Mouse (Mus musculus) liver, postnatal 0 days (tissue): Measurements from ENCODE around the gene Asb2. TPM values are rescaled to one million over a fixed set of nuclear protein-coding genes. Genes with fewer than 3 reads are reported as not detected.

Experiments
- ATAC-seq: fragments of 200-750 bp; cut with Nextera tagmentation; 2 replicates; pipeline ENCODE4 v1.8.0; 2017; ENCODE audit warnings: mild to moderate bottlenecking, moderate library complexity
- DNase-seq: peaks from one replicate; pipeline ENCODE4 v3.0.0-alpha.2; 2016
- H3K27ac ChIP-seq: fragments of 300-500 bp; sonication (generic); 2 replicates; pipeline ENCODE4 v1.5.1; 2014; ENCODE audit warnings: antibody characterized with exemption, moderate library complexity, mild to moderate bottlenecking, low read depth
- H3K27me3 ChIP-seq: fragments of 300-500 bp; sonication (generic); 2 replicates; pipeline ENCODE4 v1.6.1; 2014; ENCODE audit warnings: low read length, control low read depth, mixed read lengths; ENCODE audit not compliant: insufficient read depth
- H3K36me3 ChIP-seq: fragments of 300-500 bp; sonication (generic); replicated peaks from 2 replicates; pipeline ENCODE4 v1.6.1; 2014; ENCODE audit warnings: mild to moderate bottlenecking, control low read depth, low read length, moderate library complexity, mixed read lengths; ENCODE audit not compliant: insufficient read depth
- H3K4me1 ChIP-seq: fragments of 300-500 bp; sonication (generic); 2 replicates; pipeline ENCODE4 v1.6.1; 2014; ENCODE audit warnings: antibody characterized with exemption, mild to moderate bottlenecking, control low read depth; ENCODE audit not compliant: insufficient read depth
- H3K4me2 ChIP-seq: fragments of 300-500 bp; sonication (generic); 2 replicates; pipeline ENCODE4 v1.6.1; 2014; ENCODE audit warnings: low read depth, mild to moderate bottlenecking, low read length, moderate library complexity, mixed read lengths
- H3K4me3 ChIP-seq: fragments of 300-500 bp; sonication (generic); 2 replicates; pipeline ENCODE4 v1.5.1; 2014; ENCODE audit warnings: low read depth, low read length
- H3K9ac ChIP-seq: fragments of 300-500 bp; sonication (generic); replicated peaks from 2 replicates; pipeline ENCODE4 v1.6.1; 2014; ENCODE audit warnings: mild to moderate bottlenecking, moderate library complexity
- H3K9me3 ChIP-seq: fragments of 300-500 bp; sonication (generic); 2 replicates; pipeline ENCODE4 v1.6.1; 2016; ENCODE audit warnings: mild to moderate bottlenecking, control low read depth, low read length, mixed read lengths
- CTCF ChIP-seq: sonication (generic); IDR thresholded peaks from 2 replicates; pipeline ENCODE4 v1.5.1; 2016; ENCODE audit warnings: antibody characterized with exemption, low read depth
- EP300 ChIP-seq: IDR thresholded peaks from 2 replicates; pipeline ENCODE4 v1.6.1; 2016; ENCODE audit warnings: antibody characterized with exemption, low read depth, mild to moderate bottlenecking
- WGBS: fragments of 180-500 bp; shearing (Covaris S2); extraction: QIAGEN DNeasy Blood & Tissue Kit; methylation state at CpG from one replicate; pipeline ENCODE4 v1.1.7; 2014; ENCODE audit not compliant: insufficient replicate concordance; 5-methylcytosine and 5-hydroxymethylcytosine counted together
- polyA plus RNA-seq: library from polyadenylated mRNA; unstranded; fragments of >200 nt; fragmentation: Nextera tagmentation; extraction: Ambion mirVana; gene quantifications from 2 replicates; pipeline ENCODE4 v1.2.1, GENCODE M21; 2015

Asb2 gene
- polyA plus RNA-seq, 1 experiment from 2014 or later, result 5.9 TPM

GRCm38 (mm10) chr12:103322801-103323200 lies 33.0 kb downstream of the Asb2 start:
- peak; percentile 52 for DNase-seq
- TF ChIP-seq EP300 (no peak), CTCF (peak; percentile 80)
- Histone ChIP-seq H3K27ac (no peak overlapping the region), H3K4me2 (no peak overlapping the region), H3K4me3 (no peak overlapping the region), H3K4me1 (peaks cover 23% of the 10 kb centered on the region), H3K36me3 (no peaks in the 10 kb centered on the region), H3K9me3 (no peaks in the 10 kb centered on the region), H3K27me3 (peaks cover 11% of the 10 kb centered on the region), H3K9ac (no peak overlapping the region)
- WGBS, result 36% methylated on average over 3 of the region's 3 CpGs
- ATAC-seq, result no peak

DNA sequence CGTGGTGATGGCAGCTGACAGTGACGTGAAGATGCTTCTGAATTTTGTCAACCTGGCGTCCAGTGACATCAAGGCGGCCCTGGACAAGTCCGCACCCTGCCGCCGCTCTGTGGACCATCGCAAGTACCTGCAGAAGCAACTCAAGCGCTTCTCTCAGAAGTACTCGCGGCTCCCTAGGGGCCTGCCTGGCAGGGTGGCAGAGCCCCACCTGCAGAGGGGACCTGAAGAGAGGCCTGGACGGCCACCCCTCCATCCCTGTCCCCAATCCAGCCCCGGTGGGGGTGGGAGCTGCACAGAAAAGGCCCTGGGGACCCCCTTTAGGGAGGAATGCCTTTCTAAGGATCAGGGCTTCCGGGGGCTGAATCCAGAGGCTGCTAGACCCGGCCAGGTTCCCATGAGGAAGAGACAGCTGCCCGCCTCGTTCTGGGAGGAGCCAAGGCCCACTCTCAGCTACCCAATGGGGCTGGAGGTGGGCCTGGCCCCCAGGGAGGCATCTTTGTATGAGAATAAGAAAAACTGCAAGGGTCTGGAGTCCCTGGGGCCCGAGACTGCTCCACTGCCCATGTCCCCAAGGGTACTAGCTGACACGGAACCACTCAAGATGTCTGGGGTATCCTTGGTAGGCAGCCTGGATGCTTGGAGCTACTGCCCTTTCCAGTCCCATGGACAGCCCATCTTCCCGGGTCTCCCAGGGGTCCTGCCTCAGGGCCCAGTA lies 39.8 kb downstream of the Asb2 start:
- no peak for ATAC-seq
- no peak for DNase-seq
- Histone ChIP-seq H3K27ac (no peak overlapping the region), H3K9me3 (no peaks in the 10 kb centered on the region), H3K4me2 (no peak overlapping the region), H3K9ac (no peak overlapping the region), H3K27me3 (peaks cover 19% of the 10 kb centered on the region), H3K36me3 (no peaks in the 10 kb centered on the region), H3K4me3 (no peak overlapping the region), H3K4me1 (peaks cover 7% of the 10 kb centered on the region)
- 45% methylated on average over 20 of the region's 20 CpGs for WGBS
- TF ChIP-seq EP300, result no peak
- TF ChIP-seq CTCF, result no peak

DNA sequence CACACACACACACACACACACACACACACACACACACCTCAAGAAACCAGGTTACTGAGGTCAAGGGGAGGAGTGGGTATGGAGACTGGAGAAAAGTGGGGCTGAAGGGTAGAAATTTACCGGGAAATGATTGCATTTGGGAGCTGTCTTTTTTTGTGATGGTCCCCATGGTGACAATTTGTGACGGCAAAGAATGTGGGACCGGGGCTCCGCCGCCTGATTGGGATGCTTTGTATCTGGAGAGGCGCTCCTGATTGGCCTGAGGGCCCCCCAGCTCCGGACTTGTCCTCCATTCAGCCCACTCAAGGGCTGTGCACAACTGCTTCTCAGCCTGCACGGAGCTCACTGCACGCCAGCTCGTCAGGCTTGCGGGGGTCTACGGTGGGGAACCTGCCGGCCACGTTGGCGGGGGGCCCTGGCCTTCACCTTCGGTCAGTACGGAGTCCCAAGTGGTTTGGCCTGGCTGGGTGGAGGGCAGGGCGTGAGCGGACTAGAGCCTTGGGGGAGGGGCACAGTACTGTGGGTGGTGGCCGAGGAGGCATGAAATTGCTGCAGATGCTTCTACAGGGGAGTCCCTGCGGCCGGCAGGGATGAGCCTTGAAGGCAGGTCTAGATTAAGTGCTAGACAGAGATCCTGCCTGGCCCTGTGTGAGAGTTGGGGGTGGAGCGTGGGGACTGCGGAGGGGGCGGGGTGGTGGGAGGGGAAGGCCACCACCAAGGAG lies 41.0 kb downstream of the Asb2 start:
- ATAC-seq, result no peak
- no peak overlapping the region for H3K27ac ChIP-seq
- peaks cover 7% of the 10 kb centered on the region for H3K4me1 ChIP-seq
- H3K4me3 ChIP-seq, result no peak overlapping the region
- no peak overlapping the region for H3K9ac ChIP-seq
- H3K4me2 ChIP-seq, result no peak overlapping the region
- no peaks in the 10 kb centered on the region for H3K9me3 ChIP-seq
- H3K36me3 ChIP-seq, result no peaks in the 10 kb centered on the region
- H3K27me3 ChIP-seq, result peaks cover 19% of the 10 kb centered on the region
- 12% methylated on average over 24 of the region's 25 CpGs for WGBS
- peak; percentile 21 for DNase-seq
- no peak for TF ChIP-seq CTCF
- no peak for TF ChIP-seq EP300

DNA sequence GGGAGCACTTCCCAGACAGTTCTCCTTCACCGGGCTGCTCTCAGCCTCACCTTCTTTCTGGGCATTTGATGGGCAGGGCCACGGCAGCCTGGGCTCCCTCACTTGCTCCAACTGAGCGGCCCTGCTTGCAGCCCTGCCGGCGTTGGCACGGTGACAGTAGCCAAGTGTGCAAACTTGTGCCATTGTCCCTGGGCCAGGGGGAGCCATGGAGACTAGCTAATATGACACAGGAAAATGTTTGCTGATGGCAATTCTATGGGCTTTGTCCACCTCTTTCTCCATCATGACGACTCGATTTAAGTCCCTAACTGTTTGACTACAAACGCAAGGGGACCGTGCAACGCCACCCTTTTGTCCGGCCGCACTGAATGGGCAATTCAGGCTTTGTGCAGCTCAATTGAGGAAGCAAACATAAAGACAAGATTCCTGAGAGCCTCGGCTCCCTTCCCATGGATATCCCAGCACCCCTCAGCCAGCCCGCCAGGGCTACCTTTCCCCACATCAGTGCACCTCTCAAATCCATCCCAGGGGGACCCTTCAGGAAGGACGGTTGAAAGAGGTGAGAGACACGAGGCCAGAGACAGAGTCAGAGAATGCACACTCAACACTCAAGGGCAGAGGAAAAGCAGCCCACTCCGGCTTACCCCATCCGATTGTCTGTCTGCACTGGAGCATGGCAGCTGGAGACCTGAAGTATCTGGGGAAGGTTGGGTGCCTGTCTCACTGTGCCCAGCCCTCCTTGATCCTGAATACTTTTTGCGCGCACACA lies 41.7 kb downstream of the Asb2 start:
- H3K4me1 ChIP-seq, result peaks cover 7% of the 10 kb centered on the region
- WGBS, result 77% methylated on average over 21 of the region's 21 CpGs
- TF ChIP-seq CTCF (no peak), EP300 (no peak)
- no peaks in the 10 kb centered on the region for H3K9me3 ChIP-seq
- no peak for ATAC-seq
- H3K4me3 ChIP-seq, result no peak overlapping the region
- no peak for DNase-seq
- no peak overlapping the region for H3K4me2 ChIP-seq
- no peak overlapping the region for H3K27ac ChIP-seq
- H3K9ac ChIP-seq, result no peak overlapping the region
- peaks cover 19% of the 10 kb centered on the region for H3K27me3 ChIP-seq
- no peaks in the 10 kb centered on the region for H3K36me3 ChIP-seq

DNA sequence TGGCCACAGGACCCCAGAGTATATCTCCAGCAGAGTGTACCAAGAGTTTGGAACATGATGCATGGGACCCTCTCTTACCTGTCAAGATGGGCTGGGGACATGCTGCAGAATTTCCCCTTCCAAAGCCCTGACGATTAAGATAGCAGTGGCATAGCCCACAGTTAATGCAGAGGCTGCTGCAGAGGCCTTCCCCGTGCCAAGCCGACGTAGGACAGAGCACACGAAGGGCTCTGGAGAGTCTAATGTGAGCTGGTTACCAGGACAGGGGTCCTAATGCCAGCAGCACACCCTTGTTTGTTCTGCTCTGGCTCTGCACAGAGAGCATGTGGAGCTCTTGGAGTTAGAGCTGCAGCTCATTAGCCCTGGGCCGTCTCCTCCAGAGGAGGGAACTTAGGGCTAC lies 42.5 kb downstream of the Asb2 start:
- TF ChIP-seq CTCF, result no peak
- no peak for TF ChIP-seq EP300
- H3K27ac ChIP-seq, result no peak overlapping the region
- no peak for ATAC-seq
- peaks cover 7% of the 10 kb centered on the region for H3K4me1 ChIP-seq
- 84% methylated on average over 6 of the region's 6 CpGs for WGBS
- no peaks in the 10 kb centered on the region for H3K36me3 ChIP-seq
- peaks cover 19% of the 10 kb centered on the region for H3K27me3 ChIP-seq
- no peak overlapping the region for H3K9ac ChIP-seq
- no peak overlapping the region for H3K4me2 ChIP-seq
- H3K9me3 ChIP-seq, result no peaks in the 10 kb centered on the region
- H3K4me3 ChIP-seq, result no peak overlapping the region
- DNase-seq, result no peak

- no peak overlapping the region for H3K4me3 ChIP-seq
- 53% methylated on average over 8 of the region's 8 CpGs for WGBS
- no peak overlapping the region; the same call in 1 of the 2 replicates for H3K9ac ChIP-seq
- ATAC-seq (peak; percentile 81), DNase-seq (peak; percentile 66)
- no peak overlapping the region for H3K27ac ChIP-seq
- H3K4me2 ChIP-seq, result no peak overlapping the region
- no peaks in the 10 kb centered on the region for H3K9me3 ChIP-seq
- no peaks in the 10 kb centered on the region for H3K36me3 ChIP-seq
- TF ChIP-seq CTCF (no peak), EP300 (no peak; the same call in 1 of the 2 replicates)
- H3K27me3 ChIP-seq, result peaks cover 19% of the 10 kb centered on the region
- H3K4me1 ChIP-seq, result peaks cover 7% of the 10 kb centered on the region
Observed at GRCm38 (mm10) chr12:103311921-103312320, 43.9 kb downstream of the Asb2 start.
